Mouse (Mus musculus) forebrain, embryonic 14.5 days (tissue): ENCODE measurements around the gene Zbtb24. TPM values are rescaled to one million over a fixed set of nuclear protein-coding genes. Genes with fewer than 3 reads are reported as not detected.
A peak's percentile ranks its signal among the peaks of the same experiment; 100 is the strongest.

ENCODE experiments used
- ATAC-seq: fragments of 200-750 bp; cut with Nextera tagmentation; 2 replicates; pipeline ENCODE4 v1.8.0; 2017; ENCODE audit warnings: mild to moderate bottlenecking, moderate library complexity
- DNase-seq: peaks from one replicate; pipeline ENCODE4 v3.0.0-alpha.2; 2015; ENCODE audit warnings: low spot score
- H3K27ac ChIP-seq: fragments of 300-500 bp; sonication (generic); 2 replicates; pipeline ENCODE4 v1.5.1; 2014; ENCODE audit warnings: low read depth, mild to moderate bottlenecking, control low read depth, low read length, moderate library complexity
- H3K27me3 ChIP-seq: fragments of 300-500 bp; sonication (generic); replicated peaks from 2 replicates; pipeline ENCODE4 v1.6.1; 2014; ENCODE audit warnings: low read length, control low read depth, mixed read lengths; ENCODE audit not compliant: control insufficient read depth, insufficient read depth
- H3K36me3 ChIP-seq: fragments of 300-500 bp; sonication (generic); 2 replicates; pipeline ENCODE4 v1.6.1; 2014; ENCODE audit warnings: low read length, control low read depth; ENCODE audit not compliant: control insufficient read depth, insufficient read depth
- H3K4me1 ChIP-seq: fragments of 300-500 bp; sonication (generic); 2 replicates; pipeline ENCODE4 v1.6.1; 2014; ENCODE audit warnings: antibody characterized with exemption, low read length, control low read depth; ENCODE audit not compliant: control insufficient read depth, insufficient read depth
- H3K4me2 ChIP-seq: fragments of 300-500 bp; sonication (generic); 2 replicates; pipeline ENCODE4 v1.6.1; 2014; ENCODE audit warnings: mild to moderate bottlenecking, control low read depth, low read length
- H3K4me3 ChIP-seq: fragments of 300-500 bp; sonication (generic); 2 replicates; pipeline ENCODE4 v1.5.1; 2014; ENCODE audit warnings: low read depth, low read length, control low read depth
- H3K9ac ChIP-seq: fragments of 300-500 bp; sonication (generic); 2 replicates; pipeline ENCODE4 v1.6.1; 2014; ENCODE audit warnings: mild to moderate bottlenecking, low read length, control low read depth, moderate library complexity
- H3K9me3 ChIP-seq: fragments of 300-500 bp; sonication (generic); replicated peaks from 2 replicates; pipeline ENCODE4 v1.6.1; 2016; ENCODE audit warnings: low read length, control low read depth, mixed read lengths; ENCODE audit not compliant: control insufficient read depth
- WGBS: fragments of 180-500 bp; shearing (Covaris S2); extraction: QIAGEN DNeasy Blood & Tissue Kit; methylation state at CpG from one replicate; pipeline ENCODE4 v1.1.7; 2014; 5-methylcytosine and 5-hydroxymethylcytosine counted together
- polyA plus RNA-seq: library from polyadenylated mRNA; unstranded; fragments of >200 nt; fragmentation: Nextera tagmentation; extraction: Ambion mirVana; gene quantifications from 2 replicates; pipeline ENCODE4 v1.2.1, GENCODE M21; 2014

The Zbtb24 gene
- polyA plus RNA-seq, 1 experiment from 2014 or later: 18.8 TPM

DNA sequence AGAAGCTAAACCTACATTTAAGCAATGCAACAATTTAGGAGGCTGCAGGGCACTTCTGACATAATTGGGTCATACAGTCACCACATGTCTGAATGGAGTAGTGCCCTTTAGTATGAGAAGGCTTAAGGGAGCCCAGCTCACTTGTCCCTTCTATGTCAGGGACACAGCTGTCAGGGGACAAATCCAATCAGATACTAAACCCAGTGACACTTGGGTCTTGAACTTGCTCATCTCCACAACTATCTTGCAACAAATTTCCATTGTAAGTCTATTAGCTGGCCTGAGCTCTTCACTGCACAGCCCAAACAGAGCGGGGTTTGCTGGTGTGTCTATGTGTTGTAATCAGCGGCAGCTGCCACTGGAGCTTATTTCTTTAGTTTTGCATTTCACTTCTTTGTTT lies 26.5 kb upstream of the Zbtb24 start:
- Histone ChIP-seq H3K9ac (no peak overlapping the region), H3K4me1 (no peaks in the 10 kb centered on the region), H3K27ac (no peak overlapping the region), H3K36me3 (no peaks in the 10 kb centered on the region), H3K27me3 (no peaks in the 10 kb centered on the region), H3K4me3 (no peak overlapping the region), H3K4me2 (no peak overlapping the region), H3K9me3 (no peaks in the 10 kb centered on the region)
- 74% methylated on average over 2 of the region's 2 CpGs for WGBS
- ATAC-seq (no peak), DNase-seq (no peak)

GRCm38 (mm10) chr10:41426368-41426767 lies 23.8 kb upstream of the Zbtb24 start:
- no peak for ATAC-seq

GRCm38 (mm10) chr10:41434624-41435023 lies 15.6 kb upstream of the Zbtb24 start:
- Histone ChIP-seq H3K4me2 (no peak overlapping the region), H3K9me3 (no peaks in the 10 kb centered on the region), H3K9ac (no peak overlapping the region), H3K4me1 (no peaks in the 10 kb centered on the region), H3K27me3 (no peaks in the 10 kb centered on the region), H3K36me3 (no peaks in the 10 kb centered on the region), H3K4me3 (no peak overlapping the region), H3K27ac (no peak overlapping the region)
- peak; percentile 67 for DNase-seq
- 29% methylated on average over 4 of the region's 4 CpGs for WGBS
- peak; percentile 57; the same call in 1 of the 2 replicates for ATAC-seq

More at GRCm38 (mm10) chr10:41426368-41426767, 23.8 kb upstream of the Zbtb24 start:
- Histone ChIP-seq H3K4me1 (no peaks in the 10 kb centered on the region), H3K27me3 (no peaks in the 10 kb centered on the region), H3K36me3 (no peaks in the 10 kb centered on the region), H3K4me3 (no peak overlapping the region), H3K9ac (no peak overlapping the region), H3K4me2 (no peak overlapping the region), H3K27ac (no peak overlapping the region), H3K9me3 (no peaks in the 10 kb centered on the region)
- DNase-seq: no peak
- WGBS: 51% methylated on average over 6 of the region's 6 CpGs

GRCm38 (mm10) chr10:41435141-41435540 lies 15.0 kb upstream of the Zbtb24 start:
- ATAC-seq (no peak), DNase-seq (no peak)
- 50% methylated on average over 3 of the region's 3 CpGs for WGBS
- no peak overlapping the region for H3K4me2 ChIP-seq
- H3K9ac ChIP-seq: no peak overlapping the region
- H3K4me3 ChIP-seq: no peak overlapping the region
- H3K36me3 ChIP-seq: no peaks in the 10 kb centered on the region
- H3K27ac ChIP-seq: no peak overlapping the region
- no peaks in the 10 kb centered on the region for H3K27me3 ChIP-seq
- H3K9me3 ChIP-seq: no peaks in the 10 kb centered on the region
- no peaks in the 10 kb centered on the region for H3K4me1 ChIP-seq

- no peak overlapping the region for H3K9ac ChIP-seq
- H3K27me3 ChIP-seq: no peaks in the 10 kb centered on the region
- H3K36me3 ChIP-seq: peaks cover 11% of the 10 kb centered on the region; the same call in 1 of the 2 replicates
- H3K27ac ChIP-seq: no peak overlapping the region
- no peak for DNase-seq
- no peak for ATAC-seq
- H3K4me2 ChIP-seq: no peak overlapping the region
- H3K4me3 ChIP-seq: no peak overlapping the region
- no peaks in the 10 kb centered on the region for H3K9me3 ChIP-seq
- 83% methylated on average over 1 of the region's 1 CpGs for WGBS
- peaks cover 9% of the 10 kb centered on the region for H3K4me1 ChIP-seq
These were observed 2.0 kb upstream of the Zbtb24 start for GRCm38 (mm10) chr10:41448216-41448615.

DNA sequence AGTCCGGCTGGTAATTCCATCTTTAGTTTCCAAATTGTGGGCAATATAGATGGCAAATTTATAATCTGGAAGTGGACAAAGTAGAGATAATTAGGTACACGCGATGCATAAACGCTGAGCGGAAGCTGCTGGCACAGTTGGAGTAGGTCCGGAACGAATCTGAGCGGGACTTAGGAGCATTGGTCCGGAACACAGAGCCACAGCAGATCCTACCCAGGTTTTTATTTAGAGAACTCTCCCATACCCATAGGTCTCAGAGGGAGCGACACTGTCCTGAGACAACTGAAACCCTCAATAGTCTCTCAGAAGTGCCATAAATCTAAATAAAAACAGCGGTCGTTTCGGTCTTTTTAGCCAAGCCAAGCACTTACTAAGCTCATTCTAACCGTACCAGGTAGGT lies 499 bp upstream of the Zbtb24 start:
- peaks cover 23% of the 10 kb centered on the region for H3K36me3 ChIP-seq
- H3K27ac ChIP-seq: 0 out of 2 replicates have a peak overlapping the region, but pooled peaks have one; percentile 64
- peaks cover 9% of the 10 kb centered on the region for H3K4me1 ChIP-seq
- ATAC-seq (peak; percentile 67), DNase-seq (peak; percentile 33)
- 14% methylated on average over 14 of the region's 14 CpGs for WGBS
- H3K4me3 ChIP-seq: peak overlapping the region; percentile 93
- no peaks in the 10 kb centered on the region for H3K27me3 ChIP-seq
- H3K4me2 ChIP-seq: peak overlapping the region; percentile 59
- H3K9me3 ChIP-seq: no peaks in the 10 kb centered on the region
- H3K9ac ChIP-seq: peak overlapping the region; percentile 81

GRCm38 (mm10) chr10:41450780-41451522 lies 768 bp downstream of the Zbtb24 start:
- Histone ChIP-seq H3K4me1 (peaks cover 9% of the 10 kb centered on the region), H3K27me3 (no peaks in the 10 kb centered on the region), H3K9ac (peak overlapping the region; percentile 81), H3K9me3 (no peaks in the 10 kb centered on the region), H3K27ac (no peak overlapping the region), H3K4me3 (peak overlapping the region; percentile 93), H3K4me2 (peak overlapping the region; percentile 59), H3K36me3 (peaks cover 33% of the 10 kb centered on the region)
- ATAC-seq: peak; percentile 1; the same call in 1 of the 2 replicates
- WGBS: 56% methylated on average over 18 of the region's 18 CpGs
- no peak for DNase-seq

DNA sequence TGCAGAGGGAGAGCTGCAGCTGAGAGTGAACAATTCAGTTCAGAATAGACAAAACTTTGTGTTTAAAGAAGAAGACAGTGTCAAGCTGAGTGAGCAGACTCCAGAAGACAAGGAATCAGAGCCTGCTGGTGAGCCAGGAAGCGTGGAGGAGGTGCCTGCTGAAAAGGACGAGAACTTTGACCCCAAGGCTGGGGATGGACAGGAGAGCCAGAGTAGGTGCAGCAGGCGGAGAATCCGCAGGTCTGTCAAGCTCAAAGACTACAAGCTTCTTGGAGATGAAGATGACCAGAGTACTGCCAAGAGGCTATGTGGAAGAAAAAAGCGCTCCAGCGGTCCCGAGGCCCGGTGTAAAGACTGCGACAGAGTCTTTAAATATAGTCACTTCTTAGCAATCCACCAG lies 1.5 kb downstream of the Zbtb24 start:
- Histone ChIP-seq H3K27me3 (no peaks in the 10 kb centered on the region), H3K4me3 (no peak overlapping the region), H3K27ac (no peak overlapping the region), H3K4me2 (no peak overlapping the region), H3K9me3 (no peaks in the 10 kb centered on the region), H3K36me3 (peaks cover 40% of the 10 kb centered on the region), H3K4me1 (peaks cover 9% of the 10 kb centered on the region), H3K9ac (no peak overlapping the region)
- ATAC-seq: no peak
- no peak for DNase-seq
- 96% methylated on average over 9 of the region's 9 CpGs for WGBS

DNA sequence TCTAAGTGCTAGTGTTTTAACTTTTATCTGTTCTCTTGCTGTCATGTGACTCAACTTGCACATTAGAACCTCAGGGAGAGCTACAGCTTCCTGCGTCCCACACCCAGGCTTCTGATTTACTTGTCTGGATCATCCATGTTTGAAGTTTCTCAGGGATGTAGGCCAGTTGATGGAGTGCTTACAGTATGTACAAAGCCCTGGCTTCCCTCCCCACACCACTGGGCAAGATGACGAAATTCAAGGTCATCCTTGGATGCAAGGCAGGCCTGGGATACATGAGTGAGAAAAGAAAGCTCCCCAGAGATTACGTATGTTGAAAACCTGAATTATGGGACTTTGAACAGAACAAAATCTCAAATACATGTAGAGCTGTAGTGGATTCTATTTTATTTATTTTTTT lies 2.6 kb downstream of the Zbtb24 start:
- Histone ChIP-seq H3K9ac (no peak overlapping the region), H3K4me1 (peaks cover 9% of the 10 kb centered on the region), H3K4me3 (no peak overlapping the region), H3K36me3 (peaks cover 42% of the 10 kb centered on the region), H3K4me2 (no peak overlapping the region), H3K27ac (no peak overlapping the region), H3K9me3 (no peaks in the 10 kb centered on the region), H3K27me3 (no peaks in the 10 kb centered on the region)
- DNase-seq: no peak
- ATAC-seq: no peak
- WGBS: 90% methylated on average over 3 of the region's 3 CpGs
